Mouse (Mus musculus) left cerebral cortex, adult 11 months (tissue): ENCODE results near the gene Olfr1508.
"Not testable (repeated sequence)": the region's sequence is repeated elsewhere in the genome, so short reads cannot be mapped to it uniquely, and the experiment has no call there.

Source experiments
- DNase-seq: peaks from one replicate; pipeline ENCODE4 v3.0.0; 2022; ENCODE audit warnings: low spot score

Olfr1508 gene

GRCm38 (mm10) chr14:52467395-52467794 lies at the start of gene Olfr1508:
Gene Olfr1508, minus strand, starts transcription at chr14:52467495.
- no peak for DNase-seq

DNA sequence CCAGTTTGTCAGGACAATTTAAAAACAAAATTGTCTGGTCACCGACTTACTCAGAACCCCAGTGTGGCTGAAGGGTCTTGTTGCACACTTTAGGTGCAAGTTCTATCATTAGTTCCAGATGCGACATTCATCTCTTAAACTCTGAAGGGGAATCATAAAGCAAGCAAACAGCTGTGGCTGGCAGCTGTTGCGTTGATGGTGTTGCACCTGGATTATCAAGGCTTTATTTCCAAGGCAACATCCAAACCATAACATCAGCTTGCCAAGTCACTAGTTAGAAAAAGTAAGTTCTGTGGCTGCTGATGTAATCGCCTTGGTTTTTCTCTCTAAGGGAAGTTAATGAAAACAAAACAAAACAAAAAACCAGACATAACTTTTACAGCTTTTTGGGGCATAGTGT lies 28.2 kb upstream of the Olfr1508 start, which contains the start of gene Olfr1507:
Gene Olfr1507, minus strand, starts transcription at position 234 of the 400 bp plus-strand sequence.
- no peak for DNase-seq

- DNase-seq, result no peak
Measured at GRCm38 (mm10) chr14:52465738-52466137, 1.6 kb downstream of the Olfr1508 start.

DNA sequence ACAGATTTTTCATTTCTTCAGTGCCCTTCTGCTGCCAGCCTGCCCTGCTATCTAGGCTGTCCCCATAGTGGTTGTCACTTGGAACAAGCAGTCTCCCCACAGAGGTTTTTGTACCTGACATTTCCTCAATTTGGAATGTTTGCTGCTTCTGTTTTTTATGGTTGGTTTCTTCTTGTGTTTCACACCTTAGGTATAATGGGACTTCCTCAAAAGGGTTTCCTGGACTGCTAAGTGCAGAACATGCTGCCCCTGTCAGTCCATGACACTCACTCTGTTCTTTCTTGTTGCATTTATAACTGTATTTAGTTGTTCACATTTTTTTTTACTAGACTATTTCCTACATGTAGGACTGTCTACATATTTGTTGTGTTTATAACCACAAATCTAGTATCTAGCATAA lies 5.4 kb downstream of the Olfr1508 start:
- DNase-seq, result no peak

DNA sequence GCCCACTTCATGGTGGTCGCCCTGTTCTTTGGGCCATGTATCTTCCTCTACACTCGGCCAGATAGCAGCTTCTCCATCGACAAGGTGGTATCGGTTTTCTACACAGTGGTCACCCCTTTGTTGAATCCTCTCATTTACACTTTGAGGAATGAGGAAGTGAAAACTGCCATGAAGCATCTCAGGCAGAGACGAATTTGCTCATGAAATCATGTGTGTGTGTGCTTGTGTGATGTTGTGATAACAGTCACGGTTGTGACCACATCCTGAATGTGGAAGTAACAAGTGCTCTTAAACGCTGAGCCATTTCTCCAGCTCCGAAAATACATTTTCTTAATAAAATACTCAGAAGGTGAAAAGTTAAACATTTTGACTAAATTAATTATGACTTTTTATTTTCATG lies 16.2 kb downstream of the Olfr1508 start:
- no peak for DNase-seq

DNA sequence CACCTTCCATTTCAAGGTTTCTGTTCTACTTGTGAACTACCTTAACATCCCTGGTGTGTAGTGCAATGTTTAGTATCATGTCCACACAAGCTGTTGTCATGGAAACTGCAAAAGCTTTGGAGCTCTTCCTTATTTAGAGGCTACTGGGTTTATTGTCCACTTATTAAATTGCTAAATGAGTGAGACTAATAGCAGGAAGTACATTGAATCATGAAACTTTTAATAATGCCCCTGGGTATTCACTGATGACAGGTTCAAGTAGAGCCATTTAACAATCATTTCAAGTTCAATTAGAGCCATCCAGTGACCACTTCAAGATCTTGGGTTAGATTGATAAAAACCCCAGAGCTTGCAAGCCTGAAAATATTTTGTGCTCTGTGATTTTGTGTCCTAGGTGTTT lies 24.6 kb downstream of the Olfr1508 start, which contains the start of gene Olfr1509:
Gene Olfr1509, plus strand, starts transcription at position 301 of the 400 bp plus-strand sequence.
- DNase-seq, result no peak

DNA sequence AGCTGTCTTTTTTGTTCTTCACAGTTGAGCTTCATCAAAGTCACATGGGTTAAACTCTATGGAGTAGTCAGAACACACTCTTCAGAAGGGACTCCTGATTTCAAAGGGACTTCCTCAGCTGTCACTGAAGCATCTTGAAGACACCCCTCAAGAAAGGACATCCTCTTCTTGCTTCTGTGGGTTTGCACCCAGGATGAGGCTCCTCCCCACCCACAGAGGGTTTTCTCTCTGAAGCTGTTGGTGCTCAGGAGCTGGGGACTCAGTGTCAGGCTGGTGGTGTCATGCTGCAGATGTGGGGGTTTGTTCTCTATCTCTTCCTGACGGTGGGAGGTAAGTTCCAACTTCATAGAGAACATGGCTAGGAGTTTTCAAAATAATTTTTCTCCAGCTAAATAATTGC lies 39.6 kb downstream of the Olfr1508 start:
- DNase-seq, result no peak

DNA sequence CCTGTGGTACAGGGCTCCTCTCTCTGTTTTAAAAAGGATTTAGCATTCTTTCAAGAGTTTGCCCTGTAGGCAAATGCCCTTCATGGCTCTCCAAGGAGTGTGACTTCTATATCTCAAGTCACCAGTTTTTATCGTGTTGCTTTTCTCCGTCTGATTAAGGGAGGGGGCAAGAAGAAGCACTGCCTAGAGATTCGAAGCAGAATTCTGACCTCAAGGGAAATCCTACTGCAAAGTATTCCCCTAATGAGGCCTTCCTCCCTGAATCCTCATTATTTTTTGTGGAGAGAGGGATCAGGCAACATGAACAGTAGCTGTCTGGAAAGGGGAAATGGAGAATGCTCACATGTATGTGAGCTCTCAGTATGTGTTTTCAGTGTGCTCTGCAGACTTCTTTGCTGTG lies 53.0 kb downstream of the Olfr1508 start, which contains the start of gene Olfr1510:
Gene Olfr1510, minus strand, starts transcription at position 101 of the 400 bp plus-strand sequence.
- DNase-seq, result no peak

DNA sequence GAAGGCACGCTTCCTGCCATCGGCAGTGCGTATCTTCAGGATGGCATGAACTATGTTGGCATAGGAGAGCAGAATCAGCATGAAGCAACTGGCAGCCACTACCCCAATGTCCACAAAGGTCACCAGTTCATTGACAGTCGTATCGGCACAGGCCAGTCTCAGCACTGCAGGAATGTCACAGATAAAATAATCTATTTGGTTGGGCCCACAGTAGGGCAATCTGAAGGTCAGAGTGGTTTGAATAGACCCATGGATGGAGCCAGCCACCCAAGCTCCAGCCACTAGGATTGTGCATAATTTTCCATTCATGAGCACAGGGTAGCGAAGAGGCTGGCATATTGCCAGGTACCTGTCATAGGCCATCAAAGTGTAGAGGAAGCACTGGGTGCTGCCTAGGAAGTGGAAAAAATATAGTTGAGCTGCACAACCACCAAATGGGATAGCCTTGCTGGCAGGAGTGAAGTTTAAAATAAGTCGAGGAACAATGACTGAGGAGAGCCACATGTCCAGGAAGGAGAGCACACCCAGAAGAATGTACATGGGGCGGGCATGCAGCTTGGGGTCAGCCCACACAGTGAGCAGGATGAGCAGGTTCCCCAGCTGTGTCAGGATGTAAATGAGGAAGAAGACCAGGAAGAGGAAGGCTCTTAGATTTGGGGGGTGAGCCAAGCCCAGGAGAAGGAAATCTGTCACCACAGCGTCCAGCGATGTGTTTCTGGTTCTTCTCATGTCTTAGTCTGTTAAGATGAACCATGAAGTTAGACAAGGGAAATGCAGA lies 57.0 kb downstream of the Olfr1508 start:
- not testable (repeated sequence) for DNase-seq
